22 mouse cellular contexts compared by ENCODE assay signal in genomic region chr14:76067237-76067636, GRCm38 (mm10).
"Had no signal": no experiment of that assay in that cellular context is flagged by ENCODE, and none has a peak within 500 bp of the region (broad histone marks: within the 10 kb centered on the region; RNA-seq: fewer than 3 reads in every experiment).

No protein-coding gene starts in this region.

- H3K9ac ChIP-seq: limb, embryonic 13.5 days; liver, embryonic 12.5 days; liver, embryonic 15.5 days; lung, embryonic 15.5 days; midbrain, embryonic 13.5 days had no signal

- H3K4me1 ChIP-seq: liver, embryonic 12.5 days; liver, embryonic 15.5 days; lung, embryonic 15.5 days; megakaryocyte, embryonic 14.5 days; midbrain, embryonic 10.5 days had no signal

- ATAC-seq: liver, embryonic 12.5 days; midbrain, embryonic 13.5 days; midbrain, embryonic 16.5 days had no signal

- H3K27ac ChIP-seq: limb, embryonic 13.5 days; liver, embryonic 12.5 days; liver, embryonic 15.5 days; lung, embryonic 15.5 days; midbrain, embryonic 10.5 days had no signal

- H3K27me3 ChIP-seq: limb, embryonic 13.5 days; liver, embryonic 12.5 days; liver, embryonic 15.5 days; lung, embryonic 15.5 days; midbrain, embryonic 13.5 days had no signal

- H3K4me2 ChIP-seq: limb, embryonic 13.5 days; liver, embryonic 12.5 days; liver, embryonic 15.5 days; lung, embryonic 15.5 days; midbrain, embryonic 13.5 days had no signal

- H3K36me3 ChIP-seq: limb, embryonic 10.5 days; limb, embryonic 13.5 days; liver, embryonic 12.5 days; liver, embryonic 15.5 days; lung, embryonic 15.5 days; midbrain, embryonic 10.5 days; midbrain, embryonic 13.5 days had no signal

- H3K4me3 ChIP-seq: limb, embryonic 10.5 days; limb, embryonic 13.5 days; liver, embryonic 12.5 days; liver, embryonic 15.5 days; lung, embryonic 15.5 days; megakaryocyte, embryonic 14.5 days; midbrain, embryonic 10.5 days; midbrain, embryonic 13.5 days; myocyte had no signal

- H3K9me3 ChIP-seq: limb, embryonic 10.5 days; limb, embryonic 13.5 days; liver, embryonic 12.5 days; liver, embryonic 15.5 days; lung, embryonic 15.5 days; megakaryocyte, embryonic 14.5 days; midbrain, embryonic 10.5 days; midbrain, embryonic 13.5 days had no signal

- DNase-seq: kidney, adult 18-20 months; kidney, adult 9 months; kidney, postnatal 10 days; kidney, postnatal 36 days; liver; lung, adult 18-20 months; lung, postnatal 10 days; lung, postnatal 36 days; right cerebral cortex, adult 18-20 months; right cerebral cortex, postnatal 14 days; right cerebral cortex, postnatal 4 days; thymus, postnatal 25 days had no signal
